Mouse (Mus musculus) CH12.LX (cell line): ENCODE measurements around the gene Foxf2. TPM values are rescaled to one million over a fixed set of nuclear protein-coding genes. Genes with fewer than 3 reads are reported as not detected.

Experiments
- DNase-seq: peaks from one replicate; pipeline ENCODE4 v3.0.0-alpha.2; 2013; ENCODE audit errors: extremely low read depth
- H3K27ac ChIP-seq: 2 replicates; pipeline ENCODE4 v1.5.1; 2012; ENCODE audit warnings: low read depth, mild to moderate bottlenecking, control low read depth, moderate library complexity; ENCODE audit not compliant: insufficient read depth
- H3K27me3 ChIP-seq: replicated peaks from 2 replicates; pipeline ENCODE3; 2012; ENCODE audit warnings: inconsistent platforms
- H3K36me3 ChIP-seq, 2 experiments: replicated peaks in 1 of 2; 2 replicates each; pipeline versions ENCODE3 to v1.6.1; 2012; ENCODE audit warnings: inconsistent platforms in 1 of 2, low read length in 1 of 2, mild to moderate bottlenecking in 1 of 2, mixed read lengths in 1 of 2, moderate library complexity in 1 of 2; ENCODE audit not compliant: control insufficient read depth in 1 of 2, insufficient read depth in 1 of 2
- H3K4me1 ChIP-seq, 2 experiments: 2 replicates each; pipeline ENCODE4 v1.6.1; 2012; ENCODE audit warnings: inconsistent platforms in 1 of 2, moderate library complexity in 1 of 2; ENCODE audit not compliant: insufficient read depth in 2 of 2, control insufficient read depth in 1 of 2
- H3K4me2 ChIP-seq: 2 replicates; pipeline ENCODE4 v1.6.1; 2012; ENCODE audit warnings: low read depth, mild to moderate bottlenecking, control low read depth; ENCODE audit not compliant: poor library complexity, insufficient read depth, severe bottlenecking
- H3K4me3 ChIP-seq, 3 experiments: fragments of 150-350 bp in 1 of 3; sonication (generic) in 1 of 3; replicated peaks in 1 of 3; 2 replicates each; pipeline versions ENCODE3 to v1.5.1; 2011 to 2012; ENCODE audit warnings: low read depth in 2 of 3, low read length in 2 of 3, mild to moderate bottlenecking in 2 of 3, moderate library complexity in 2 of 3, control low read depth in 1 of 3, improper control_type of control experiment in 1 of 3, inconsistent platforms in 1 of 3, mixed read lengths in 1 of 3; ENCODE audit not compliant: poor library complexity in 1 of 3
- H3K79me2 ChIP-seq: replicated peaks from 2 replicates; pipeline ENCODE4 v1.6.1; 2012; ENCODE audit warnings: mild to moderate bottlenecking, moderate library complexity; ENCODE audit not compliant: control insufficient read depth, poor library complexity, insufficient read depth, severe bottlenecking; ENCODE audit errors: extremely low read depth
- H3K9ac ChIP-seq: 2 replicates; pipeline ENCODE4 v1.6.1; 2012; ENCODE audit warnings: low read depth, mild to moderate bottlenecking, control low read depth, moderate library complexity; ENCODE audit not compliant: insufficient read depth
- H3K9me3 ChIP-seq: replicated peaks from 2 replicates; pipeline ENCODE3; 2012; ENCODE audit warnings: low read length, inconsistent platforms, mixed read lengths
- BHLHE40 ChIP-seq: IDR thresholded peaks from 2 replicates; pipeline ENCODE4 v1.6.1; 2011; ENCODE audit warnings: mild to moderate bottlenecking, low read depth, low read length, improper control_type of control experiment
- CHD2 ChIP-seq: IDR thresholded peaks from 2 replicates; pipeline ENCODE4 v1.6.1; 2011; ENCODE audit warnings: low read length, improper control_type of control experiment
- CTCF ChIP-seq, 2 experiments: IDR thresholded peaks in 1 of 2; conservative IDR thresholded peaks in 1 of 2; 2 replicates each; pipeline ENCODE4 v1.5.1; 2011 to 2012; ENCODE audit warnings: low read depth in 2 of 2, low read length in 2 of 2, improper control_type of control experiment in 1 of 2, inconsistent platforms in 1 of 2, mild to moderate bottlenecking in 1 of 2, moderate library complexity in 1 of 2
- ELF1 ChIP-seq: IDR thresholded peaks from 2 replicates; pipeline ENCODE4 v1.6.1; 2014; ENCODE audit warnings: low read depth, mild to moderate bottlenecking, inconsistent platforms, low read length, improper control_type of control experiment
- ETS1 ChIP-seq: conservative IDR thresholded peaks from 2 replicates; pipeline ENCODE4 v1.6.1; 2012; ENCODE audit warnings: low read depth, mild to moderate bottlenecking, inconsistent platforms, low read length, improper control_type of control experiment, moderate library complexity
- HCFC1 ChIP-seq: IDR thresholded peaks from 2 replicates; pipeline ENCODE4 v1.6.1; 2012; ENCODE audit warnings: low read depth, mild to moderate bottlenecking, inconsistent platforms, low read length, improper control_type of control experiment
- JUN ChIP-seq: IDR thresholded peaks from 2 replicates; pipeline ENCODE4 v1.6.1; 2011; ENCODE audit warnings: low read depth, mild to moderate bottlenecking, low read length, improper control_type of control experiment, moderate library complexity; ENCODE audit not compliant: insufficient read depth
- JUND ChIP-seq: conservative IDR thresholded peaks from 2 replicates; pipeline ENCODE4 v1.6.1; 2011; ENCODE audit warnings: low read depth, low read length, improper control_type of control experiment
- KAT2A ChIP-seq: IDR thresholded peaks from 2 replicates; pipeline ENCODE4 v1.6.1; 2012; ENCODE audit warnings: low read length, improper control_type of control experiment, inconsistent platforms; ENCODE audit not compliant: insufficient replicate concordance
- MAX ChIP-seq: IDR thresholded peaks from 2 replicates; pipeline ENCODE4 v1.6.1; 2011; ENCODE audit warnings: low read length, improper control_type of control experiment
- MAZ ChIP-seq: IDR thresholded peaks from 2 replicates; pipeline ENCODE4 v1.6.1; 2012; ENCODE audit warnings: low read depth, mild to moderate bottlenecking, inconsistent platforms, low read length, improper control_type of control experiment, moderate library complexity
- MEF2A ChIP-seq: IDR thresholded peaks from 2 replicates; pipeline ENCODE4 v1.6.1; 2014; ENCODE audit warnings: low read depth, mild to moderate bottlenecking, inconsistent platforms, low read length, improper control_type of control experiment, borderline replicate concordance
- MYC ChIP-seq: IDR thresholded peaks from 2 replicates; pipeline ENCODE4 v1.6.1; 2011; ENCODE audit warnings: low read depth, mild to moderate bottlenecking, improper control_type of control experiment, low read length
- NELFE ChIP-seq: IDR thresholded peaks from 2 replicates; pipeline ENCODE4 v1.6.1; 2011; ENCODE audit warnings: low read depth, low read length, improper control_type of control experiment
- PAX5 ChIP-seq: IDR thresholded peaks from 2 replicates; pipeline ENCODE4 v1.6.1; 2012; ENCODE audit warnings: low read length, inconsistent platforms, mixed read lengths
- POLR2A ChIP-seq: IDR thresholded peaks from 2 replicates; pipeline ENCODE4 v1.6.1; 2011; ENCODE audit warnings: low read depth, mild to moderate bottlenecking, improper control_type of control experiment, low read length
- POLR2AphosphoS2 ChIP-seq: IDR thresholded peaks from 2 replicates; pipeline ENCODE4 v1.6.1; 2011; ENCODE audit warnings: low read depth, low read length, improper control_type of control experiment
- RAD21 ChIP-seq: IDR thresholded peaks from 2 replicates; pipeline ENCODE4 v1.6.1; 2011; ENCODE audit warnings: low read depth, mild to moderate bottlenecking, low read length, improper control_type of control experiment, moderate library complexity
- SIN3A ChIP-seq: IDR thresholded peaks from 2 replicates; pipeline ENCODE4 v1.6.1; 2012; ENCODE audit warnings: low read length, improper control_type of control experiment, inconsistent platforms
- SMC3 ChIP-seq: IDR thresholded peaks from 2 replicates; pipeline ENCODE4 v1.6.1; 2011; ENCODE audit warnings: low read depth, low read length, improper control_type of control experiment
- TBP ChIP-seq: conservative IDR thresholded peaks from 2 replicates; pipeline ENCODE4 v1.6.1; 2011; ENCODE audit warnings: low read depth, low read length, improper control_type of control experiment
- UBTF ChIP-seq: IDR thresholded peaks from 2 replicates; pipeline ENCODE4 v1.6.1; 2012; ENCODE audit warnings: low read depth, mild to moderate bottlenecking, inconsistent platforms, low read length, improper control_type of control experiment, moderate library complexity
- ZC3H11A ChIP-seq: IDR thresholded peaks from 2 replicates; pipeline ENCODE4 v1.6.1; 2012; ENCODE audit warnings: low read depth, mild to moderate bottlenecking, inconsistent platforms, low read length, improper control_type of control experiment
- ZKSCAN1 ChIP-seq: IDR thresholded peaks from 2 replicates; pipeline ENCODE4 v1.6.1; 2012; ENCODE audit warnings: low read depth, inconsistent platforms, low read length, improper control_type of control experiment, borderline replicate concordance
- ZNF384 ChIP-seq: IDR thresholded peaks from 2 replicates; pipeline ENCODE4 v1.6.1; 2012; ENCODE audit warnings: low read depth, low read length, improper control_type of control experiment, inconsistent platforms
- dilution Hi-C: fragments of 300-500 bp; cut with MboI; formaldehyde crosslinking; loops from 2 replicates; pipeline ENCODE4 v1.14.3; 2020; ENCODE audit warnings: low sequenced_read_pairs; ENCODE audit not compliant: extremely low pct_unique_long_range_greater_than_20kb, extremely low pct_ligation_motif_present
- in situ Hi-C: fragments of 300-500 bp; cut with MboI; formaldehyde crosslinking; loops from 3 replicates; pipeline ENCODE4 v1.14.3; 2019; ENCODE audit warnings: low sequenced_read_pairs, low pct_ligation_motif_present, low pct_unique_long_range_greater_than_20kb, mixed read lengths
- polyA plus RNA-seq: library from polyadenylated mRNA; unstranded; fragments of >175 nt; gene quantifications from 2 replicates; pipeline ENCODE4 v1.2.1, GENCODE M21; 2012; ENCODE audit warnings: low read depth; ENCODE audit not compliant: insufficient read length
- total RNA-seq, 2 experiments: library from RNA; depleted of rRNA; stranded (reverse); fragments of 300-350 nt in 1 of 2; fragments of >200 nt in 1 of 2; gene quantifications; 2 replicates each; pipeline ENCODE4 v1.2.3; 2012 to 2014

The Foxf2 gene
- total and polyA plus RNA-seq, 3 experiments, result not detected

- Histone ChIP-seq H3K4me2 (no peak overlapping the region), H3K4me1 (no peaks in the 10 kb centered on the region), H3K9me3 (no peaks in the 10 kb centered on the region), H3K36me3 (no peaks in the 10 kb centered on the region), H3K4me3 (no peak overlapping the region), H3K27me3 (no peaks in the 10 kb centered on the region), H3K27ac (no peak overlapping the region), H3K79me2 (no peaks in the 10 kb centered on the region), H3K9ac (no peak overlapping the region)
- no peak for TF ChIP-seq MAX
- TF ChIP-seq ZKSCAN1, result no peak
- TF ChIP-seq NELFE, result no peak
- TF ChIP-seq TBP, result no peak
- TF ChIP-seq JUN, result no peak
- no peak for TF ChIP-seq SMC3
- TF ChIP-seq MEF2A, result no peak
- no peak for TF ChIP-seq SIN3A
- no peak for TF ChIP-seq CTCF (conservative IDR thresholded peaks at IDR 0.05 in 1 of 2, IDR thresholded peaks at IDR 0.05 in 1 of 2; ENCODE audit: low read depth in 2 of 2, low read length in 2 of 2)
- no peak for TF ChIP-seq POLR2AphosphoS2
- no peak for TF ChIP-seq ETS1
- no peak for DNase-seq
- dilution Hi-C loops (no loop called here), in situ Hi-C loops (no loop called here)
Observed at GRCm38 (mm10) chr13:31577576-31577975, 48.0 kb upstream of the Foxf2 start.

DNA sequence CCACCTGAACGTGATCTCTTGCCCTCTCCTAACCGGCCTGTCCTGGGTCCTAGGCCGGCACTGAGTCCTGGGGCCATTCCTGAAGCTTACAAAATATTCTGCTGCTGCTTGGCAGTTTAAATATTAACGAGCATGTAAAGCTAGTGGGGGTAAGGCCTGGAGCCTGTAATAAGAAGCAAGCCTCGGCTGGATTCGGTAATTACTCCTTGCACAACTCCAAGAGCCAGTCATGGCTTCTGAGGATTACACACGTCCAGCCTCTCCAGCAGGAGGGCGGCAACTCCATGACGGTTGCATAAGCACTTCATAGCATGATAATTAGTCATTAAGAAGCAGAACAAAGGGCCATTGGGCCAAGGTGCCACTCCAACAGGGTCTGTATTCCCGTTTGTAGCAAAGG lies 47.2 kb upstream of the Foxf2 start:
- TF ChIP-seq MYC (no peak), HCFC1 (no peak), PAX5 (no peak)
- in situ Hi-C loops, result no loop called here

GRCm38 (mm10) chr13:31579866-31580265 lies 45.8 kb upstream of the Foxf2 start:
- H3K27me3 ChIP-seq, result no peaks in the 10 kb centered on the region
- no peak for DNase-seq
- in situ Hi-C loops (no loop called here), dilution Hi-C loops (no loop called here)
- H3K4me1 ChIP-seq, result no peaks in the 10 kb centered on the region
- H3K9ac ChIP-seq, result no peak overlapping the region
- no peaks in the 10 kb centered on the region for H3K36me3 ChIP-seq
- H3K79me2 ChIP-seq, result no peaks in the 10 kb centered on the region
- TF ChIP-seq BHLHE40 (no peak), SIN3A (no peak), CHD2 (no peak), MAX (no peak), MAZ (no peak), PAX5 (no peak), UBTF (no peak), SMC3 (peak; percentile 30), MYC (no peak), ZNF384 (no peak), JUND (no peak), POLR2A (no peak), RAD21 (peak; percentile 37), ZC3H11A (no peak), CTCF (conservative IDR thresholded peaks at IDR 0.05 in 1 of 2, IDR thresholded peaks at IDR 0.05 in 1 of 2; ENCODE audit: low read depth in 2 of 2, low read length in 2 of 2) (peak in 1 of 2 experiments; percentile 43; a peak in 2 of 4 replicates), ELF1 (no peak), KAT2A (no peak), NELFE (no peak)
- no peaks in the 10 kb centered on the region for H3K9me3 ChIP-seq
- no peak overlapping the region for H3K4me3 ChIP-seq
- no peak overlapping the region for H3K4me2 ChIP-seq
- H3K27ac ChIP-seq, result no peak overlapping the region

More for the DNA sequence above, 47.2 kb upstream of the Foxf2 start:
- DNase-seq, result no peak
- dilution Hi-C loops, result no loop called here
- Histone ChIP-seq H3K9ac (no peak overlapping the region), H3K79me2 (no peaks in the 10 kb centered on the region), H3K9me3 (no peaks in the 10 kb centered on the region), H3K27me3 (no peaks in the 10 kb centered on the region), H3K36me3 (no peaks in the 10 kb centered on the region), H3K4me1 (no peaks in the 10 kb centered on the region), H3K4me3 (no peak overlapping the region), H3K4me2 (no peak overlapping the region), H3K27ac (no peak overlapping the region)
